Mouse (Mus musculus) CH12.LX (cell line): ENCODE results near the gene Phlda3. TPM values are rescaled to one million over a fixed set of nuclear protein-coding genes. Genes with fewer than 3 reads are reported as not detected.

Experiments
- DNase-seq: peaks from one replicate; pipeline ENCODE4 v3.0.0-alpha.2; 2013; ENCODE audit errors: extremely low read depth
- H3K27ac ChIP-seq: 2 replicates; pipeline ENCODE4 v1.5.1; 2012; ENCODE audit warnings: low read depth, mild to moderate bottlenecking, control low read depth, moderate library complexity; ENCODE audit not compliant: insufficient read depth
- H3K27me3 ChIP-seq: replicated peaks from 2 replicates; pipeline ENCODE3; 2012; ENCODE audit warnings: inconsistent platforms
- H3K36me3 ChIP-seq, 2 experiments: replicated peaks in 1 of 2; 2 replicates each; pipeline versions ENCODE3 to v1.6.1; 2012; ENCODE audit warnings: inconsistent platforms in 1 of 2, low read length in 1 of 2, mild to moderate bottlenecking in 1 of 2, mixed read lengths in 1 of 2, moderate library complexity in 1 of 2; ENCODE audit not compliant: control insufficient read depth in 1 of 2, insufficient read depth in 1 of 2
- H3K4me1 ChIP-seq, 2 experiments: 2 replicates each; pipeline ENCODE4 v1.6.1; 2012; ENCODE audit warnings: inconsistent platforms in 1 of 2, moderate library complexity in 1 of 2; ENCODE audit not compliant: insufficient read depth in 2 of 2, control insufficient read depth in 1 of 2
- H3K4me2 ChIP-seq: 2 replicates; pipeline ENCODE4 v1.6.1; 2012; ENCODE audit warnings: low read depth, mild to moderate bottlenecking, control low read depth; ENCODE audit not compliant: poor library complexity, insufficient read depth, severe bottlenecking
- H3K4me3 ChIP-seq, 3 experiments: fragments of 150-350 bp in 1 of 3; sonication (generic) in 1 of 3; replicated peaks in 1 of 3; 2 replicates each; pipeline versions ENCODE3 to v1.5.1; 2011 to 2012; ENCODE audit warnings: low read depth in 2 of 3, low read length in 2 of 3, mild to moderate bottlenecking in 2 of 3, moderate library complexity in 2 of 3, control low read depth in 1 of 3, improper control_type of control experiment in 1 of 3, inconsistent platforms in 1 of 3, mixed read lengths in 1 of 3; ENCODE audit not compliant: poor library complexity in 1 of 3
- H3K79me2 ChIP-seq: replicated peaks from 2 replicates; pipeline ENCODE4 v1.6.1; 2012; ENCODE audit warnings: mild to moderate bottlenecking, moderate library complexity; ENCODE audit not compliant: control insufficient read depth, poor library complexity, insufficient read depth, severe bottlenecking; ENCODE audit errors: extremely low read depth
- H3K9ac ChIP-seq: 2 replicates; pipeline ENCODE4 v1.6.1; 2012; ENCODE audit warnings: low read depth, mild to moderate bottlenecking, control low read depth, moderate library complexity; ENCODE audit not compliant: insufficient read depth
- H3K9me3 ChIP-seq: replicated peaks from 2 replicates; pipeline ENCODE3; 2012; ENCODE audit warnings: low read length, inconsistent platforms, mixed read lengths
- BHLHE40 ChIP-seq: IDR thresholded peaks from 2 replicates; pipeline ENCODE4 v1.6.1; 2011; ENCODE audit warnings: mild to moderate bottlenecking, low read depth, low read length, improper control_type of control experiment
- CHD1 ChIP-seq: IDR thresholded peaks from 2 replicates; pipeline ENCODE4 v1.6.1; 2012; ENCODE audit warnings: low read depth, low read length, improper control_type of control experiment, inconsistent platforms
- E2F4 ChIP-seq: IDR thresholded peaks from 2 replicates; pipeline ENCODE4 v1.6.1; 2011; ENCODE audit warnings: low read depth, low read length, improper control_type of control experiment; ENCODE audit not compliant: insufficient replicate concordance
- GABPA ChIP-seq: IDR thresholded peaks from 2 replicates; pipeline ENCODE4 v1.6.1; 2012; ENCODE audit warnings: low read depth, low read length, improper control_type of control experiment, inconsistent platforms; ENCODE audit not compliant: insufficient replicate concordance
- JUN ChIP-seq: IDR thresholded peaks from 2 replicates; pipeline ENCODE4 v1.6.1; 2011; ENCODE audit warnings: low read depth, mild to moderate bottlenecking, low read length, improper control_type of control experiment, moderate library complexity; ENCODE audit not compliant: insufficient read depth
- MAX ChIP-seq: IDR thresholded peaks from 2 replicates; pipeline ENCODE4 v1.6.1; 2011; ENCODE audit warnings: low read length, improper control_type of control experiment
- MAZ ChIP-seq: IDR thresholded peaks from 2 replicates; pipeline ENCODE4 v1.6.1; 2012; ENCODE audit warnings: low read depth, mild to moderate bottlenecking, inconsistent platforms, low read length, improper control_type of control experiment, moderate library complexity
- MEF2A ChIP-seq: IDR thresholded peaks from 2 replicates; pipeline ENCODE4 v1.6.1; 2014; ENCODE audit warnings: low read depth, mild to moderate bottlenecking, inconsistent platforms, low read length, improper control_type of control experiment, borderline replicate concordance
- NELFE ChIP-seq: IDR thresholded peaks from 2 replicates; pipeline ENCODE4 v1.6.1; 2011; ENCODE audit warnings: low read depth, low read length, improper control_type of control experiment
- POLR2AphosphoS2 ChIP-seq: IDR thresholded peaks from 2 replicates; pipeline ENCODE4 v1.6.1; 2011; ENCODE audit warnings: low read depth, low read length, improper control_type of control experiment
- TBP ChIP-seq: conservative IDR thresholded peaks from 2 replicates; pipeline ENCODE4 v1.6.1; 2011; ENCODE audit warnings: low read depth, low read length, improper control_type of control experiment
- UBTF ChIP-seq: IDR thresholded peaks from 2 replicates; pipeline ENCODE4 v1.6.1; 2012; ENCODE audit warnings: low read depth, mild to moderate bottlenecking, inconsistent platforms, low read length, improper control_type of control experiment, moderate library complexity
- USF1 ChIP-seq: IDR thresholded peaks from 2 replicates; pipeline ENCODE4 v1.6.1; 2014; ENCODE audit warnings: low read depth, mild to moderate bottlenecking, inconsistent platforms, low read length, improper control_type of control experiment
- USF2 ChIP-seq: conservative IDR thresholded peaks from 2 replicates; pipeline ENCODE4 v1.6.1; 2011; ENCODE audit warnings: low read depth, low read length, improper control_type of control experiment
- ZC3H11A ChIP-seq: IDR thresholded peaks from 2 replicates; pipeline ENCODE4 v1.6.1; 2012; ENCODE audit warnings: low read depth, mild to moderate bottlenecking, inconsistent platforms, low read length, improper control_type of control experiment
- ZNF384 ChIP-seq: IDR thresholded peaks from 2 replicates; pipeline ENCODE4 v1.6.1; 2012; ENCODE audit warnings: low read depth, low read length, improper control_type of control experiment, inconsistent platforms
- dilution Hi-C: fragments of 300-500 bp; cut with MboI; formaldehyde crosslinking; loops from 2 replicates; pipeline ENCODE4 v1.14.3; 2020; ENCODE audit warnings: low sequenced_read_pairs; ENCODE audit not compliant: extremely low pct_unique_long_range_greater_than_20kb, extremely low pct_ligation_motif_present
- in situ Hi-C: fragments of 300-500 bp; cut with MboI; formaldehyde crosslinking; loops from 3 replicates; pipeline ENCODE4 v1.14.3; 2019; ENCODE audit warnings: low sequenced_read_pairs, low pct_ligation_motif_present, low pct_unique_long_range_greater_than_20kb, mixed read lengths
- polyA plus RNA-seq: library from polyadenylated mRNA; unstranded; fragments of >175 nt; gene quantifications from 2 replicates; pipeline ENCODE4 v1.2.1, GENCODE M21; 2012; ENCODE audit warnings: low read depth; ENCODE audit not compliant: insufficient read length
- total RNA-seq, 2 experiments: library from RNA; depleted of rRNA; stranded (reverse); fragments of 300-350 nt in 1 of 2; fragments of >200 nt in 1 of 2; gene quantifications; 2 replicates each; pipeline ENCODE4 v1.2.3; 2012 to 2014

Gene Phlda3
- total and polyA plus RNA-seq, 3 experiments = 37.5 to 98.1 (median 49.5) TPM

- no peak for TF ChIP-seq POLR2AphosphoS2
- 0 out of 2 replicates have a peak, but pooled peaks have one; percentile 43 for TF ChIP-seq CHD1
- 0 out of 2 replicates have a peak, but pooled peaks have one; percentile 2 for TF ChIP-seq MAZ
- TF ChIP-seq MAX = peak; percentile 1; the same call in 1 of the 2 replicates
- TF ChIP-seq USF1 = no peak
- Histone ChIP-seq H3K4me2 (peak overlapping the region; percentile 67), H3K27ac (no peak overlapping the region), H3K27me3 (no peaks in the 10 kb centered on the region), H3K36me3 (peaks cover 0 to 25% of the 10 kb centered on the region in 2 experiments), H3K4me3 (peak overlapping the region; percentile 71 to 87 (median 82)), H3K9me3 (no peaks in the 10 kb centered on the region), H3K4me1 (peaks cover 4 to 29% of the 10 kb centered on the region in 2 experiments), H3K9ac (peak overlapping the region; percentile 90), H3K79me2 (no peaks in the 10 kb centered on the region)
- dilution Hi-C loops = no loop called here
- DNase-seq = no peak
- in situ Hi-C loops = no loop called here
Observed at GRCm38 (mm10) chr1:135729367-135729713, 36.6 kb upstream of the Phlda3 start.

GRCm38 (mm10) chr1:135729821-135730220 lies 36.1 kb upstream of the Phlda3 start:
- no peak for TF ChIP-seq JUN
- no peak for TF ChIP-seq MEF2A
- TF ChIP-seq BHLHE40 = no peak
- no peak for TF ChIP-seq GABPA
- TF ChIP-seq USF2 = no peak
- TF ChIP-seq POLR2AphosphoS2 = no peak
- TF ChIP-seq NELFE = no peak
- TF ChIP-seq E2F4 = no peak
- no peak for TF ChIP-seq UBTF
- TF ChIP-seq TBP = no peak
- no peak for TF ChIP-seq CHD1
- TF ChIP-seq ZNF384 = no peak
- TF ChIP-seq ZC3H11A = no peak
- Histone ChIP-seq H3K9me3 (no peaks in the 10 kb centered on the region), H3K9ac (peak overlapping the region; percentile 90; the same call in 1 of the 2 replicates), H3K4me1 (peaks cover 4 to 29% of the 10 kb centered on the region in 2 experiments), H3K4me3 (peak overlapping the region in 2 of 3 experiments; percentile 71 to 87), H3K4me2 (peak overlapping the region; percentile 67), H3K27ac (no peak overlapping the region), H3K79me2 (no peaks in the 10 kb centered on the region), H3K36me3 (peaks cover 0 to 27% of the 10 kb centered on the region in 2 experiments), H3K27me3 (no peaks in the 10 kb centered on the region)
- no peak for DNase-seq
- in situ Hi-C loops = no loop called here
- dilution Hi-C loops = no loop called here
